Mouse (Mus musculus): ENCODE data around the gene Crybb1. TPM values are rescaled to one million over a fixed set of nuclear protein-coding genes. Genes with fewer than 3 reads are reported as not detected.

The Crybb1 gene
- polyA plus RNA-seq, 1 experiment from 2014 or later = 0.30 TPM

GRCm38 (mm10) chr5:112286984-112287641, 31.5 kb downstream of the Crybb1 start:
- peak overlapping the region; percentile 18; the same call in 1 of the 2 replicates for H3K4me2 ChIP-seq
- H3K27ac ChIP-seq = peak overlapping the region; percentile 67
- DNase-seq = no peak
- H3K4me1 ChIP-seq (replicated peaks) = peaks cover 95% of the 10 kb centered on the region
- H3K27me3 ChIP-seq = no peaks in the 10 kb centered on the region
- WGBS (ENCODE audit: insufficient replicate concordance) = 19% methylated on average over 11 of the region's 11 CpGs
- no peak overlapping the region; the same call in 1 of the 2 replicates for H3K9ac ChIP-seq
- peaks cover 4% of the 10 kb centered on the region; the same call in 1 of the 2 replicates for H3K36me3 ChIP-seq
- H3K4me3 ChIP-seq (replicated peaks) = no peak overlapping the region
- ATAC-seq (ENCODE audit: low read depth) = peak; percentile 7; the same call in 1 of the 2 replicates
- H3K9me3 ChIP-seq (replicated peaks) = no peaks in the 10 kb centered on the region

DNA sequence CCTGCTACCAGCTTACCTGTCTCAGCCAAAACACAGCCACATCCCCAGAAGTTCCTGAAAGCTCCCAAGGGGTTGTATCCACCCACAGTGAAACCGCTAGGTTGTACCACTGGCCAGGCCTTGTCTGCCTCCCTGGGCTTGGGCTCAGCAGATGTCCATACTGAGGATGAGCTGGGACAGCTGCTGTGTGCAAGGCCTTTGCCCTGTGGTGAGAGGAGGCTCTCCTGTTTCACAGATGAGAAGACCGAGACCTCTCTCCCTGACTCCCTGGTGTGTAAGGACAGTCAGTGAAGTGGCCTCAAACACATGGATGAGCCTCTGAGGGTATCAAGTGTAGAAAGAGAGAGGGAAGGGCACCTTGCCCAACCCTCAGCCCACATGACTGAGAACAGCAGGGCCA, 32.0 kb downstream of the Crybb1 start:
- H3K4me3 ChIP-seq (replicated peaks) = no peak overlapping the region
- H3K36me3 ChIP-seq = peaks cover 4% of the 10 kb centered on the region; the same call in 1 of the 2 replicates
- peak overlapping the region; percentile 67 for H3K27ac ChIP-seq
- no peak for ATAC-seq (ENCODE audit: low read depth)
- peaks cover 95% of the 10 kb centered on the region for H3K4me1 ChIP-seq (replicated peaks)
- H3K9me3 ChIP-seq (replicated peaks) = no peaks in the 10 kb centered on the region
- H3K9ac ChIP-seq = 0 out of 2 replicates have a peak overlapping the region, but pooled peaks have one; percentile 9
- DNase-seq = no peak
- no peaks in the 10 kb centered on the region for H3K27me3 ChIP-seq
- WGBS (ENCODE audit: insufficient replicate concordance) = 80% methylated on average over 2 of the region's 2 CpGs
- H3K4me2 ChIP-seq = no peak overlapping the region

DNA sequence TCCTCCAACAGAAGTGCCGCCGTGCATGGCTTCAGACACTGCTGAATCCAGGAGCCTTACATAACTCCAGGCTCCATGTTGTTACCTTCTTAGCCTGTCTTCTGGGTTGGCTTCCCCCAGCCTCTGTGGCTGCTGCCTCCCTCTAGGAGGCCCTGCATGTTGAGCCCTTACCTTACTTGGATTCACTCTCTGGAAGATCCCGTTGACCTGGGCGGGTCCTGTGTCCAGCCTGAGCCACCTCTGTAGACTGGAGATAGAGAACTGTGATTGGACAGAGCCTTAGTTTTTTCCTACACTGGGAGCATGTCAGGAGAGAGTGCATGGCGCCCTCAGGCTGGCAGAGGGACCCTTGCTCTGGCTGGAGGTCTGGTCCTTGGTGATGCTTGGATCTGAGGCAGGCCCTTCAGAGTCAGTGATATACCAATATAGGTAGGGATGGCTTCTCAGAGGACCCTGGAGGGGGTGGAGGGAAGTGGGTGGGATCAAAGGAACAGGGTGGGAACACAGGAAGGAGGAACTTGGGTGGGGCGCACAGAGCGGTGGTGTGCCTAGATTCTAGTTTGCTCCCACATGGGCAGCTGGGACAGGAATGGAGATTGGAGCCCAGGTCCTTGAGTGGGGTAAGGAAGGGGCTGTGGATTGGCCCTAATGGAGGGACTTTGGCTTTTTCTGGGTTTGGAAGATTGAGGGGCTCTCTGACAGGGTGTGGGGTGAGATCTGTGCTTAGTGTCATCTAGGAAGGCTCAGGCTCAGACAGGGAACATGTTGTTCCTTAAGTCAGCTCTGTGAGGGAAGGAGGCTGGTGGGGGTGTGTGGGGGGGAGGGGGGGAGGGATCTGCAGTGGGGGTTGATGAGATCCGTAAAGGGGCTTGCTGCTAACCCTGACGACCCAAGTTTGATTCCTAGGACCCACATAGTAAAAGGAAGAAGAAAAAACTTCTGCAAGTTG, 32.9 kb downstream of the Crybb1 start:
- no peak overlapping the region for H3K4me2 ChIP-seq

DNA sequence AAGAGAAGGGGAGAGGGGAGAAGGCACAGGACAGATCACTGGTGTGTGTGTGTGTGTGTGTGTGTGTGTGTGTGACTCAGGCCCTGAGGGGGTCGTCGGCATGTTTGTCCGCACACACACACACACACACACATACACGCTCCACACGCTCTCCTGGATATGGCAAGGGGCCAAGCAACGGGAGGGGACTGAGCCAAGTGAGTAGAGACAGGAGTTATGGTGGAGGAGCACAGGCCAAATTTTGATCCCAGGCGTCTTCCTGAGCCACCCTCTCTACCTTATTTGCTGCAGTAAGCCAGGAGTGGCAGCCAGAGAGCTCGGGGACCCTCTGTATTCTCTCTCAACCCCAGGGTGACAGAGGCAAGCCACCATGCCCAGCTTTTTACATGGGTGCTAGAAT, 33.6 kb downstream of the Crybb1 start:
- H3K9me3 ChIP-seq (replicated peaks) = no peaks in the 10 kb centered on the region
- H3K27me3 ChIP-seq = no peaks in the 10 kb centered on the region
- H3K9ac ChIP-seq = no peak overlapping the region
- H3K36me3 ChIP-seq = peaks cover 4% of the 10 kb centered on the region; the same call in 1 of the 2 replicates
- ATAC-seq (ENCODE audit: low read depth) = no peak
- no peak overlapping the region for H3K4me3 ChIP-seq (replicated peaks)
- peaks cover 95% of the 10 kb centered on the region for H3K4me1 ChIP-seq (replicated peaks)
- no peak for DNase-seq
- no peak overlapping the region for H3K27ac ChIP-seq
- 68% methylated on average over 8 of the region's 8 CpGs for WGBS (ENCODE audit: insufficient replicate concordance)
- H3K4me2 ChIP-seq = no peak overlapping the region

More for the DNA sequence above, 32.9 kb downstream of the Crybb1 start:
- ATAC-seq (ENCODE audit: low read depth) (no peak), DNase-seq (no peak)
- H3K36me3 ChIP-seq = peaks cover 4% of the 10 kb centered on the region; the same call in 1 of the 2 replicates
- H3K9ac ChIP-seq = no peak overlapping the region
- no peaks in the 10 kb centered on the region for H3K27me3 ChIP-seq
- peak overlapping the region; percentile 21; the same call in 1 of the 2 replicates for H3K27ac ChIP-seq
- WGBS (ENCODE audit: insufficient replicate concordance) = 73% methylated on average over 9 of the region's 9 CpGs
- H3K9me3 ChIP-seq (replicated peaks) = no peaks in the 10 kb centered on the region
- H3K4me3 ChIP-seq (replicated peaks) = no peak overlapping the region
- peaks cover 95% of the 10 kb centered on the region for H3K4me1 ChIP-seq (replicated peaks)

DNA sequence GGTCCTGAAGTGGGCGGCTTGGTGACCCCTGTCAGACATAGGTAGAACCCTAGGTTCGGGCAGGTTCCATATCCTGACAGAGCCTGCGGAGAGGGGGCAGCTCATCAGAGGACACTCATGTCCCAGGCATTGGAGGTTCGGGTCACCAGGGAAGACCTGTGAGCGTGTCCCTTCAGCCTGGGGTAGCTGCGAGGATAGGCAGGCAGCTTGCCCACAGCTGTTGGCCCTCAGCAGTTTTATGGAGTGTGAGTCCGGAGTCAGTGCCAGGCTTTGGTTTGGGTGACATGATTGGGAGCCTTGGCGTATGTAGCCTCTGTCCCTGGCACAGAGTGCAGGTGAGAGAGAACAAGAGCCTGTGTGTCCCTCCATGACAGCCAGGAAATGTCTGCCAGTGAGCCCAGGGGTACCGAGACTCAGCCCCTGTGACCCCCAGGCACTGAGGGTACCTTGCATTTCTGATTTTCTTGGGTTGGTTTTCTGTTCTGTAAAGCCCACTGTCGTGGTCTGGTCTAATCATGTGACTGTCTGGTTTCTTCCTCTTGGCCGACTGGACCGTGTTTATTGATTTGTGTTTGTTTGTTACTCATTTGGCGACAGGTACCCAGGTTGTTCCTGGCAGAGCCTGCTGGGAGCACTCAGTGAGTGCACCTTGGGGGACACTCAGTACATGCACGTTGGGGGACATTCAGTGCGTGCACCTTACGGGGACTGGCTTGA, 34.4 kb downstream of the Crybb1 start:
- no peaks in the 10 kb centered on the region for H3K27me3 ChIP-seq
- 76% methylated on average over 16 of the region's 16 CpGs for WGBS (ENCODE audit: insufficient replicate concordance)
- H3K9ac ChIP-seq = no peak overlapping the region
- no peaks in the 10 kb centered on the region for H3K9me3 ChIP-seq (replicated peaks)
- no peak for DNase-seq
- H3K36me3 ChIP-seq = peaks cover 4% of the 10 kb centered on the region; the same call in 1 of the 2 replicates
- H3K4me2 ChIP-seq = no peak overlapping the region
- no peak overlapping the region for H3K4me3 ChIP-seq (replicated peaks)
- no peak for ATAC-seq (ENCODE audit: low read depth)
- H3K4me1 ChIP-seq (replicated peaks) = peaks cover 95% of the 10 kb centered on the region
- H3K27ac ChIP-seq = no peak overlapping the region

GRCm38 (mm10) chr5:112290536-112290880, 34.9 kb downstream of the Crybb1 start:
- Histone ChIP-seq H3K4me1 (replicated peaks) (peaks cover 95% of the 10 kb centered on the region), H3K4me2 (no peak overlapping the region), H3K9ac (no peak overlapping the region), H3K36me3 (peaks cover 2% of the 10 kb centered on the region; the same call in 1 of the 2 replicates), H3K27ac (no peak overlapping the region), H3K9me3 (replicated peaks) (no peaks in the 10 kb centered on the region), H3K4me3 (replicated peaks) (no peak overlapping the region), H3K27me3 (no peaks in the 10 kb centered on the region)
- WGBS (ENCODE audit: insufficient replicate concordance) = 87% methylated on average over 8 of the region's 8 CpGs
- DNase-seq = no peak
- no peak for ATAC-seq (ENCODE audit: low read depth)

GRCm38 (mm10) chr5:112291866-112292265, 36.3 kb downstream of the Crybb1 start:
- H3K27me3 ChIP-seq = no peaks in the 10 kb centered on the region
- H3K9ac ChIP-seq = no peak overlapping the region
- H3K4me3 ChIP-seq (replicated peaks) = no peak overlapping the region
- H3K4me2 ChIP-seq = no peak overlapping the region
- no peak overlapping the region for H3K27ac ChIP-seq
- WGBS (ENCODE audit: insufficient replicate concordance) = 83% methylated on average over 5 of the region's 5 CpGs
- no peaks in the 10 kb centered on the region for H3K9me3 ChIP-seq (replicated peaks)
- H3K36me3 ChIP-seq = no peaks in the 10 kb centered on the region
- peaks cover 95% of the 10 kb centered on the region for H3K4me1 ChIP-seq (replicated peaks)
- no peak for DNase-seq
- no peak for ATAC-seq (ENCODE audit: low read depth)

DNA sequence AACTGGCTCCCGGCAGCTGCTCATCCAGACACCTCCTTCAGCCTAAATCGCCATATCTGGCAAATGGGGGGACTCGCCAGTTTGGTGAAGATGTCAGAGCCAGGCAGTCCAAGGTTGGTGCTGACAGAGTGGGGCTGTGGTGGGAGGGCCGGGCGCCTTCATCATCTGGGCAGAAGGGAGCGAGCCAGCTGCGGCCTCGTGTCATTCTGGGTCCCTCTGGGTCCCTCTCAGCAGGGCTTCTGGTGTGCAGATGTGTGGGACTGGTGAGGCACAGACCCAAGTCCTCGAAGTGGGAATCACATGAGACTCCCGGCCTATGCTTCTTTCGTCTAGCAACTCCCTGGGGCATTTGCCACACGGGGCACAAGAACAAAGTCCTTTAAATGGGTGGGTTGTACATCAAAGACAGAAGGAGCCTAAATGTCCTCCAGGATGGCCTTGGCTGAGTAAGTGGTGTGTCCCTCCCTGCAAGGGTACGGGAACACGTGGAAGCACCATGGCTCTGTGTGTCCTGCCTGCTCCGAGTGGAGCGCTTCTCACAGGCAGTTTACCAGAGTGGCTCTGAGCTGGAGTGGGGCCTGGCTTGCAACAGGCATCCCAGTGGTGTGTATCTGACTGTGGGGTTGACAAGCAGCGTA, 36.8 kb downstream of the Crybb1 start:
- Histone ChIP-seq H3K27me3 (no peaks in the 10 kb centered on the region), H3K4me2 (no peak overlapping the region), H3K4me3 (replicated peaks) (no peak overlapping the region), H3K4me1 (replicated peaks) (peaks cover 95% of the 10 kb centered on the region), H3K27ac (no peak overlapping the region), H3K36me3 (no peaks in the 10 kb centered on the region), H3K9ac (no peak overlapping the region), H3K9me3 (replicated peaks) (no peaks in the 10 kb centered on the region)
- DNase-seq (no peak), ATAC-seq (ENCODE audit: low read depth) (no peak)
- WGBS (ENCODE audit: insufficient replicate concordance) = 81% methylated on average over 17 of the region's 17 CpGs

DNA sequence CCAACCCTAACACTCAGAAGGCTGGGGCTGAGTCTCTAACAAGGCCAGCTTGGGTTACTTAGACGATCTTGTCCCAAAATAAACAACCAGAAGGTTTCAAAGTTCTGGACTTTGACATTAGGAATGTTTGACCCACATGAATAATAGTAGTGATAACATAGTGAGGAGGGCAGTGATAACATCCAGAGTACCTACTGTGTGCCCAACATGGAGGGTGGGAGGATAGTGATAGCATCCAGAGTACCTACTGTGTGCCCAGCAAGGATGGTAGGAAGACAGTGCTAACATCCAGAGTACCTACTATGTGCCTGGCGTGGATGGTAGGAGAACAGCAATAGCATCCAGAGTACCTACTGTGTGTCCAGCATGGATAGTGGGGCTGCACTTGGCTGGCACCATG, 38.2 kb downstream of the Crybb1 start:
- Histone ChIP-seq H3K9ac (no peak overlapping the region), H3K27me3 (no peaks in the 10 kb centered on the region), H3K27ac (peak overlapping the region; percentile 8; the same call in 1 of the 2 replicates), H3K4me3 (replicated peaks) (no peak overlapping the region), H3K4me2 (no peak overlapping the region), H3K9me3 (replicated peaks) (no peaks in the 10 kb centered on the region), H3K36me3 (0 out of 2 replicates have a peak, but pooled peaks cover 3% of the 10 kb centered on the region), H3K4me1 (replicated peaks) (peaks cover 95% of the 10 kb centered on the region)
- DNase-seq (no peak), ATAC-seq (ENCODE audit: low read depth) (no peak)
- 53% methylated on average over 2 of the region's 2 CpGs for WGBS (ENCODE audit: insufficient replicate concordance)

DNA sequence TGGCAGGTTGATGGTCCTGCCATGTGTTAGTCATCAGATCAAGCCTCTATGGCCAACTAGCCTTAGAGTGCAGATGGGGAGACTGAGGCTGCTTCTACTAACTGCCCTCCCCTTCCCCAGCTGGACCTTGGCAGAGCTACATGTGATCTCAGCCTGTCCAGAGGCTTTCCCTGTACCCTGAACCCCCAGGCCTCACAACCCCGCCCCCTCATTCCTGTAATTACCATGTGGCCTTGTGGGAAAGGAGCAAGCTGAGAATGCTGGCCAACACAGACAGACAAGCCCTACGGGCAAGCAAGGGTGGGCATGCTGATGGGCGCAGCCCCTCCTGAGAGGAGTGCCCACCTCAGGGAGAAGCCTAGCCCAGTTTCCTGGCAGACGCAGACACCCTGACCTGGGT, 39.1 kb downstream of the Crybb1 start:
- Histone ChIP-seq H3K4me3 (replicated peaks) (no peak overlapping the region), H3K9ac (peak overlapping the region; percentile 47; the same call in 1 of the 2 replicates), H3K27ac (peak overlapping the region; percentile 80), H3K4me1 (replicated peaks) (peaks cover 97% of the 10 kb centered on the region), H3K9me3 (replicated peaks) (no peaks in the 10 kb centered on the region), H3K4me2 (no peak overlapping the region), H3K27me3 (no peaks in the 10 kb centered on the region), H3K36me3 (0 out of 2 replicates have a peak, but pooled peaks cover 3% of the 10 kb centered on the region)
- ATAC-seq (ENCODE audit: low read depth) = no peak
- WGBS (ENCODE audit: insufficient replicate concordance) = 65% methylated on average over 4 of the region's 4 CpGs
- no peak for DNase-seq
